ENCODE assay signal across 13 mouse cellular contexts in the genomic region with DNA sequence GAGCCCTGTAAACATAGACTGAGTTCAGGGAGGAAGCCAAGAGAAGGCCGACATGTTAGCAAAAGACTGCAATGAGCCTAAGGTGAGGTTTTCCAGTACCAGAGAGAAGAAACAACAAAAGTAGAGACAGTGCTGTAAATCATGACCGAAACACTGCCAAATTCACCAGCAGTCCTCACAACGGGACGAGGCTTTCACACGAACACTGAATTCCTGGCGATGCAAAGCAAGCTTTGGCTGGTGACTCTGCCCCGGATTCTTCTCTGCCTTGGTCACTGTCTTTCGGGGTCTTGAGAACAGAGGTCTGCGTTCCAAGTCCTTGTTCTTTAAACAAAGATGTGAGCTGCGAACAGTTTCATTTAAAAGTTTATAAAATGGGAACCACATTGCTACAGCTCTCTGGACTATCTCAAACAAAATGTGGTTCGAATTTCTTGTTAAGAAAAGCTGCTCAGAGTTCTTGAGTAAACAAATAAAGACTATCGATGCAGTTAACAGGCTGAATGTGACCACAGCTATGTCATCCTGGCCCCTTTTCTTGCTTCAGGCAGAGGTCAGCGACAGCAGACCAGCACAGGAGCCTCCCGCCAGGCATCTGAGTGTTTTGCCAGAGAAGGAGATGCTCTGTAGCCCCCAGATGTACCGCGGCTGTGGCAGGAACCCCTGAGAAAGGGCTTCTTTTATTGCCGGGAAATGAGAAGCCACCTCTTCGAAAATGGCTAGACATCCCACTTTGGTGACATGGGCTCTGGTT. TPM values are rescaled to one million over a fixed set of nuclear protein-coding genes. Genes with fewer than 3 reads are reported as not detected.
DNase-seq lines count a peak whose midpoint lies in the region; ATAC-seq and TF ChIP-seq lines count a peak whose summit lies in the region.
"Had no signal": no experiment of that assay in that cellular context is flagged by ENCODE, and none has a peak within 500 bp of the region (broad histone marks: within the 10 kb centered on the region; RNA-seq: fewer than 3 reads in every experiment).

No protein-coding gene starts in this region.

- H3K27ac ChIP-seq in heart, embryonic 11.5 days (ENCODE audit: low read depth, low read length) = no peak overlapping the region
- peak overlapping the region; percentile 61 for H3K27ac ChIP-seq in limb, embryonic 10.5 days
- no peak overlapping the region for H3K27ac ChIP-seq in forebrain, postnatal 0 days (ENCODE audit: low read depth, low read length)
- H3K27ac ChIP-seq: hindbrain, postnatal 0 days had no signal

- DNase-seq in heart, adult 8-10 months (ENCODE audit: low spot score) = no peak
- peak; percentile 32 for DNase-seq in 3T3-L1 (ENCODE audit: low read depth, low spot score)
- DNase-seq in embryo, embryonic 9.5 days (ENCODE audit: extremely low spot score) = peak; percentile 33
- peak; percentile 40 for DNase-seq in limb, embryonic 10.5 days (ENCODE audit: low spot score)
- DNase-seq in adipocyte (ENCODE audit: low spot score) = no peak
- DNase-seq in forebrain, postnatal 0 days = no peak
- DNase-seq in layer of hippocampus, adult 11-12 months (ENCODE audit: low spot score) = no peak
- DNase-seq: lung, embryonic 14.5 days; spleen, adult 18-20 months; thymus, postnatal 14 days had no signal

- TF ChIP-seq CTCF in forebrain, postnatal 0 days (IDR thresholded peaks at IDR 0.05; ENCODE audit: low read depth) = no peak

- H3K9me3 ChIP-seq in heart, embryonic 11.5 days (replicated peaks; ENCODE audit: control insufficient read depth, low read length) = no peaks in the 10 kb centered on the region
- no peaks in the 10 kb centered on the region for H3K9me3 ChIP-seq in limb, embryonic 10.5 days (replicated peaks)
- H3K9me3 ChIP-seq in forebrain, postnatal 0 days (ENCODE audit: low read length) = no peaks in the 10 kb centered on the region

- no peak overlapping the region for H3K4me2 ChIP-seq in heart, embryonic 11.5 days
- no peak overlapping the region for H3K4me2 ChIP-seq in forebrain, postnatal 0 days (ENCODE audit: low read depth)
- H3K4me2 ChIP-seq: lung, embryonic 14.5 days; midbrain, embryonic 11.5 days had no signal

- WGBS in heart, embryonic 11.5 days (ENCODE audit: insufficient replicate concordance) = 65% methylated on average over 18 of the region's 18 CpGs
- 36% methylated on average over 18 of the region's 18 CpGs for WGBS in limb, embryonic 10.5 days
- 75% methylated on average over 18 of the region's 18 CpGs for WGBS in forebrain, postnatal 0 days

- no peaks in the 10 kb centered on the region for H3K27me3 ChIP-seq in heart, embryonic 11.5 days (ENCODE audit: control insufficient read depth, insufficient read depth, low read length)
- H3K27me3 ChIP-seq in limb, embryonic 10.5 days (ENCODE audit: low read depth, poor library complexity, severe bottlenecking) = no peaks in the 10 kb centered on the region
- no peaks in the 10 kb centered on the region for H3K27me3 ChIP-seq in forebrain, postnatal 0 days (ENCODE audit: insufficient read depth, low read length)

- H3K9ac ChIP-seq in heart, embryonic 11.5 days (ENCODE audit: low read depth, low read length) = 0 out of 2 replicates have a peak overlapping the region, but pooled peaks have one; percentile 10
- H3K9ac ChIP-seq in forebrain, postnatal 0 days = no peak overlapping the region
- H3K9ac ChIP-seq: lung, embryonic 14.5 days had no signal

- H3K4me3 ChIP-seq in heart, embryonic 11.5 days (ENCODE audit: low read depth, low read length) = no peak overlapping the region
- no peak overlapping the region for H3K4me3 ChIP-seq in limb, embryonic 10.5 days
- no peak overlapping the region for H3K4me3 ChIP-seq in forebrain, postnatal 0 days (ENCODE audit: low read depth, low read length)

- peaks cover 16% of the 10 kb centered on the region for H3K4me1 ChIP-seq in heart, embryonic 11.5 days (ENCODE audit: control insufficient read depth, insufficient read depth, low read length)
- peaks cover 76% of the 10 kb centered on the region for H3K4me1 ChIP-seq in limb, embryonic 10.5 days
- no peaks in the 10 kb centered on the region for H3K4me1 ChIP-seq in forebrain, postnatal 0 days (ENCODE audit: insufficient read depth)

- ATAC-seq in heart, embryonic 11.5 days (replicated peaks; ENCODE audit: insufficient number of reproducible peaks, low FRiP score, low TSS enrichment) = no peak
- no peak for ATAC-seq in forebrain, postnatal 0 days
- ATAC-seq: hindbrain, postnatal 0 days had no signal

- no peaks in the 10 kb centered on the region for H3K36me3 ChIP-seq in heart, embryonic 11.5 days (ENCODE audit: control insufficient read depth, insufficient read depth, low read length)
- H3K36me3 ChIP-seq in limb, embryonic 10.5 days = no peaks in the 10 kb centered on the region
- H3K36me3 ChIP-seq in forebrain, postnatal 0 days (ENCODE audit: insufficient read depth) = no peaks in the 10 kb centered on the region

RNA-seq across cellular contexts. Expression of a gene that starts 14.2 kb away (rescaled TPM):
- polyA plus RNA-seq in heart, embryonic 11.5 days (2014; fragmentation: Nextera tagmentation; extraction: Ambion mirVana) = 26.0 and 26.8 TPM in 2 replicates
- 10 to 100 TPM; 25.5 to 36.2 (median 31.4) TPM for total RNA-seq in heart, adult 8-10 months (2022)
- 10.7 and 14.4 TPM in 2 replicates for polyA plus RNA-seq in limb, embryonic 10.5 days (2016; fragmentation: Nextera tagmentation; extraction: Ambion mirVana)
- 1.3 and 1.8 TPM in 2 replicates for total RNA-seq in forebrain, postnatal 0 days (2014; rRNA removed)
- polyA plus RNA-seq in forebrain, postnatal 0 days (2015; fragmentation: Nextera tagmentation; extraction: Ambion mirVana) = 1.7 and 1.8 TPM in 2 replicates

Comparison
In these comparisons a context has a peak if more than half of its experiments do, and no peak if none do; other contexts are left out.
1. DNase-seq: peak in 3T3-L1 (single experiment), embryo, embryonic 9.5 days (single experiment) and limb, embryonic 10.5 days (single experiment); none in heart, adult 8-10 months (single experiment), adipocyte (single experiment), forebrain, postnatal 0 days (single experiment) and layer of hippocampus, adult 11-12 months (single experiment).